Mouse (Mus musculus) adrenal gland, adult 8-10 months (tissue): ENCODE results near the gene Pf4. TPM values are rescaled to one million over a fixed set of nuclear protein-coding genes. Genes with fewer than 3 reads are reported as not detected.

Experiments
- DNase-seq: peaks from one replicate; pipeline ENCODE4 v3.0.0; 2022
- total RNA-seq, 4 experiments: library from RNA; stranded (reverse); gene quantifications; 2 replicates each; pipeline ENCODE4 v1.2.4; 2022

The Pf4 gene
- total RNA-seq: 10 to 100 TPM in 2 of 4 experiments, 1 to 10 TPM in 2; 7.5 to 15.6 (median 11.1) TPM

- no peak for DNase-seq
Observed at GRCm38 (mm10) chr5:90771880-90772653, at the start of gene Pf4. Pf4 (plus strand) TSS chr5:90772435.

- DNase-seq: no peak
Observed at GRCm38 (mm10) chr5:90722656-90723055, 49.6 kb upstream of the Pf4 start.

DNA sequence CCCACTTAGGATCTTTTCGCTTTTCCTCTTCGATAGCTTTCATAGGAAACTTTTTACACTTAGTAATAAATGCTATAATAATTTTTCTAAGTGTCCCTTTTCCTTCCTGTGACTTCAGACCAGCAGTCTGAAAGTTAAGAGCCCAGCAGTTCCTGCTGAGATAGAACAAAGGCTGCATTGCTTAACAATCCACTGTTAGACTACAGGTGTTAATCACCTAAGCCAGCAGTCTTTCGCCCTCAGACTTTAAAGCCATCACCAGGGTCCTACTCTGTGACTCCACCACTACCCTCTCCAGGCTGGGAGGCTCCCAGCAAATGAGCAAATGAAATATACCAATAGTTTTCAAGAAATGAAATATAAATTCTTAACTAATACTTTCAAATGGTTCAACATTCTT is 44.0 kb upstream of the Pf4 start:
- no peak for DNase-seq

DNA sequence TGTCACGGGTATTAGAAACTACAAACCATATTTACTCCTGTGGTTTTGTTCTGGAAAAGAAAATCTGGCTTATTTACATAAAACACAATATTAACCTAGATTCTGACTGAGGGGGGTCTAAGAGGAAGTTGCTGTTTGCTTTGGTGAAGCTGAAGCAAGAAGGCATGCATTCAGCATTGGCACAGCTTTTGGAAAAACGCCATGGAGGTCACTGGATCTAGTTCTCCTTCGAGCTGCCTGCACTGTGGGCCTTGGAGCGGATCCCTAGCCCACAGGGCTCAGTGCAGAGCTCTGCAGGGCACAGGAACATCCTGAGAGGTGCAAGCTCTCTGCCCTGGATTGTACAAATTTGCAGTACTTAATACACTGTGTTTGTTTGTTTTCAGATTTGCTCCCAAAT is 40.8 kb upstream of the Pf4 start:
- DNase-seq: no peak

DNA sequence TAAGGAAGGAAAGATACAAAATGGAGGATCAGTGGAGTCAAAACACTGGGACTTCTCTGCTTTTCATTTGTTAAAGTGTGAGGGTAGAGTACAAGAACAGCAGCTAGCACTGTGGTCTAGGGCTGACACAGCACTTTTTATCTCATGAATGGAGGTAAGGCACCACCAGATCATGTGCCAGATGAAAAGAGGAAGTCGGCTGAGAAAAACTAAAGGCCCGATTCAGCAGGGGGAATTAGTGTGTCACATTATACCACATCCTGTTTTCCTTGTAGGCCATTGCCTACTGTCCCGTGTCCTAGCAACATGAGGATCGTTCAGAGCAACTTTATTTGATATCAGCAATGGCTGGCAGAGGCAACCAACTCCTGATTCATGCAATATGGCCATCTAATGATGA is 30.2 kb upstream of the Pf4 start:
- DNase-seq: no peak

DNA sequence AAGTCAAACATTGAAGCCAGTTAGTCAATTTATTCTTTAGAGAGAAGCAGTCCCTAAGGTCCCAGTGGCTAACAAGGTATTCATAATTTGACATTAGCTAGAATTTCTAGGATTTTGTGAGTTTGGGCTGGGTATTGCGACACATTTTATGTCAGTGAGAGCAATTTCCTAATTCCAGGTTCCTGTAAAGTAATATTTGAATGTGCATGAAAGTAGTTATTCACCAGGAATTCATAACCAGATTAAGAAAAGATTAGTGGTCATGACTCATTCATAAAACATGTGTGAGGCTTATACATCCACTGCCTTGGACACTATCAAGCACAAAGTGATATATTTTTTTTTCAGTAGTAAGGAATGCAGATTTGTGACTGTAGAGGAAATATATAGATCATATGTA is 18.3 kb upstream of the Pf4 start:
- DNase-seq: no peak

GRCm38 (mm10) chr5:90758020-90758605 is 14.1 kb upstream of the Pf4 start:
- DNase-seq: no peak

DNA sequence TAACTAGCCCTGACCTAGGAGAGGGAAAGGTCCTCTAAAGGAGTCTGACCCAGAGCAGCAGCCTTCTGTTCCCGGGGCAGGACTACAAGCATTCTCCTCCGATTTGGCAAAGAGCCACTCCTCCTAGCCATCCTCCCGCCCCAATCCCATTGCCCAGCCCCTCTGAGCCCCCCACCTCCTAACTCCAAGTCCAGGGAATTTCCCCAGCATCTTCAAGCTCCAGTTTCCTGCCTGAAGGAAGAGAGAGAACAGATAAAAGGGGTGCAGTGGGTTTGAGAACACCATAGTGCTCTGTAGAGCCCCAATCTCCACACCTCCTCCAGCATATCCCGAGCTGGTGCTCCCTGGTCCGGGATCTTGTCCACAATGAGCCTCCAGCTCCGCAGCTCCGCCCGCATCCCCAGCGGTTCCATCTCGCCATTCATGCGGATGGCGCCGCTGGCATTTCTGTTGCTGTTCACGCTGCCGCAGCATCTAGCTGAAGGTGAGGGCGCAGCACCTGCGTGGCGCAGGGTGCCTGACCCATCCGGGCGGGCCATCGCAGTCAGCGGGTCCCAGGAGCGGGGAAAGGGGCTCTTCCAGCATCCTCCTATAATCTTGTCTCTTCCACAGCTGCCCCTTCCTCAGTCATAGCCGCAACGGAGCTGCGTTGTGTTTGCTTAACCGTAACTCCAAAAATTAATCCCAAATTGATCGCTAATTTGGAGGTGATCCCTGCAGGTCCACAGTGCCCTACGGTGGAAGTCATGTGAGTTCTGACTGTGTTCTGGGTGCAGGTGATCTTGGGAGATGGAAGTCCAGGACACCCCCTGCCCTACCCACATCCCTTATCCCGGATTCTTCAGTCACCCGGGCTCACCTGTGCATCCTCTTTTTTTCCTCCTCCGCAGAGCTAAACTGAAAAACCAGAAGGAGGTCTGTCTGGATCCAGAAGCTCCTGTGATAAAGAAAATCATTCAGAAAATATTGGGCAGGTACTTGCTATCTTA is 12.9 kb upstream of the Pf4 start, which contains the start of gene Cxcl5:
Cxcl5 (plus strand) TSS at position 284 of the 989 bp plus-strand sequence.
- DNase-seq: no peak

GRCm38 (mm10) chr5:90760303-90760702 is 11.9 kb upstream of the Pf4 start:
- no peak for DNase-seq

DNA sequence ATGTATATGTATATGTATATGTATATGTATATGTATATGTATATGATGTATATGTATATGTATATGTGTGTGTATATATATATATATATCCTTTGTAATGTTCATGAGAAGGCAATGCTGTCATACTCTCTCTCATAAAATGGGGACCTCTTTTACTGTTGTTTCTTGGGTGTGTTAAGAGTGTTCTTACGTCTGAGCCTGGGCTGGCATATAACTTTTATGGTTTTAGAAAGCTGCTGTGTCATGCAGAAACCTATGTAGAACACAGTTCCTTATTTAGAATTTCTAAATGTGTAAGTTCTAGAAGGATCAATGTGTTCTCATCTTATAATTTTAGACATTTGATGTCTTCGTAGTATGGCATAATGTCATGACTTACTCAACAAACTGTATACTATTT is 11.4 kb upstream of the Pf4 start:
- no peak for DNase-seq

- DNase-seq: no peak
Observed at GRCm38 (mm10) chr5:90761834-90762233, 10.4 kb upstream of the Pf4 start.

DNA sequence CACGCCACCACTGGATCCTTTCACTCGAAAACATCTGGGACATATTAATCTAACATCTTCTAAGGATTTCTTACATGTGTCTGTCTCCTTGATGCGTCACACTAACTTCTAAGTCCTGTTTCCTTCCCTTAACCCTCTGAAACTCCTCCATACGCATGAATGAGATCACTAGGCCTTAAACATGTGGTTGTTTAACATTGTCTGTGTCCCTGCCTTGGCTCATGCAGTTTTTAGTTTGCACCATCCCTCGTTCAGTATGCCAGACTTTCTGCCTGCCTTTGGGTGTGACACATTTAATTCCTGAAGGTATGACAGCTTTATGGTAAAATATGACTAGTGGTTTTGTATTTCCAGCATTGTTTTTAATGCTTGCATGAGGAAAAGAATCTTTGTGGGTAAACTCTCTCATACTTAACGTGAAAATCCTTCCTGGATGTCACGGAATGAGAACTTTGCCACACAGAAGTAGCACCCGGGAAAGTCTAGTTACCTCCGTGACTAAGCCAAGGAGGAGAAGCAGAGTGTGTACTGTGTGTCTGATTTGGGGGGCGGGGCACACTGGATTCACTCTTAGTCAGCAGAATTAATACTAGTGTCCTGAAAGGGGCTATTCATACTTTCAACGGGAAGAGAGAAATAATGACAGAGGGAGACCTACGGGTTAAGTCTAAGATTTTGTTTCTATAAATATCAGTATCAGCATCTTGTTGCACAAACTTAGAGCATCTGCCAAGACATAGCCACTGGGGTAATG is 8.1 kb upstream of the Pf4 start:
- no peak for DNase-seq

- DNase-seq: no peak
Observed at GRCm38 (mm10) chr5:90765821-90766606, 6.2 kb upstream of the Pf4 start.

DNA sequence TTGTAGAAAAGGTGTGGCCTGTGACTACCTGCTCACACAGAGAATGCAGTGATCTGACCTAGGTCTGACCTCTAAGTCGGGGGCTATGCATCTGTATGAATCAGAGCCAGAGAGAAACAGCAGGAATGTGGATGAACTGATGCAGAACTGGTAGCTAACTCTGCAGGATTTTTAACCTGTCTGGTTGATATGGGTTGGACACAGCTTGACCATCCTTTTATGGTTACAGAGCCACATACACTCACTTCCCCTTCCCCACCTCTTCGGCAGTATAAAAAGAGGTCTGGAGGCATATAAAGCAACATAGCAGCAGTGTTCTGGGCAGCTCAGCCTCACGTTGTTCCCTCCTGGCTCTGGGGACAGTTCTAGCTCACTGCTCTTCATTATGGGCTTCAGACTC is 4.0 kb upstream of the Pf4 start, which contains the start of gene Ppbp:
Ppbp (plus strand) TSS at position 301 of the 400 bp plus-strand sequence.
- no peak for DNase-seq

- no peak for DNase-seq
Observed at GRCm38 (mm10) chr5:90771369-90771768, 866 bp upstream of the Pf4 start.

GRCm38 (mm10) chr5:90775562-90775961 is 3.3 kb downstream of the Pf4 start:
- no peak for DNase-seq

DNA sequence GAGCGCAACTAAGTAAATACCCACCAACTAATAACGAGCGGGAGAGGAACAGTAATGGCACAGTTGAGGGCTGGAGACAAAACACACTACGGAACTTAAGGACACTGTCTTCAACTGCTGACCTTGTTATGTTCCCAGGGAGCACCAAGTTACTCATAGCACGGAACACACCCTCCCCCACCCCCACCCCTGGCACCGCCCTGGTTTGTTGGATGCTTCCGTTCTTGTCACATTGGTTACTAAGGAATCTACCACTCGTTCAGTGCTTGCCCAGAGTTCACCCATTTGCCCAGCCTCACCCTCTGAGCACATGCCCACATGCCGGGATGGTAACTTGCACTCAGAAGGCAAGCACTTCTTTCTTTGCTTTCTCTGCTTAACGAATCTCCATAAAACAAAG is 5.4 kb downstream of the Pf4 start:
- DNase-seq: no peak

DNA sequence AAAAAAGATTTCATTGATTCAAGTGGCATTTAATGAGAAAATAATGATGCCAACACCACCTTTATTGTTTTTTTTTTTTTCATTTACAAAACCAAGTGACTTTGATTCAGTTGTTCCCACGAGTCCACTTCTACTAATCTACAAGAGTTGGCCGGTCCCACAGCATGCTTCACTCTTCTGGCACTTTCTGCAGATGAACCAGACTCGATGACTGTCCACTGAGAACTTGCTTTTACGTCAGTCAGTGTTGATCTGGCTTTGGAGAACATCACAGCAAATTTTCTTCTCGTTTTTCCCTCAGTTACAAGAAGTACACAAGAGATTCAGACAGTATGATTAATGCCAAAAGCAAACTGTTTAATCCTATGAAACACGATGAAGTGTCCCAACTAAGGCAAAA is 6.6 kb downstream of the Pf4 start:
- no peak for DNase-seq

DNA sequence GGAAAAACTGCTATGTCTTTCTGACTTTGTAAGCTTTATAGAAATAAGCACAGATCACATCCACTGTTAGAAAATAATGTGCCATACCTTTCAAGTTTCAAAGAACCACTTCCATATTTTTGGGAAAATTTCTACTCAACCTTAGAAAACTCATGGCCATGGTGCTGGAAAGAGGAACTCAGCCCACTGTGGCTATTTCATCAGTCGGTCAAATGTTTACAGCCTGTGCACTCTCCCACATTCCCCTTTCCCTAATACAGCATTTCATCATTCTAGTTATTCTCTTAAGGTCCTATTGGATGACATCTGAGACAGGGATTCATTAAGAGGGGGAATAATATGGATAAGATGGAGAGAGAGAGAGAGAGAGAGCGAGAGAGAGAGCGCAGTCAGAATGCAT is 11.5 kb downstream of the Pf4 start:
- DNase-seq: no peak

GRCm38 (mm10) chr5:90785659-90786588 is 13.7 kb downstream of the Pf4 start, which contains the start of gene Cxcl3:
Cxcl3 (plus strand) TSS chr5:90786103.
- DNase-seq: no peak
